Mouse (Mus musculus) CD4-positive helper T cell, adult 2 months (primary cell): ENCODE measurements around the gene Ext2.
A peak's percentile ranks its signal among the peaks of the same experiment; 100 is the strongest.

Source experiments
- DNase-seq: peaks from one replicate; pipeline ENCODE4 v3.0.0-alpha.2; 2012; ENCODE audit warnings: low read depth, missing footprints, low spot score

Ext2 gene

DNA sequence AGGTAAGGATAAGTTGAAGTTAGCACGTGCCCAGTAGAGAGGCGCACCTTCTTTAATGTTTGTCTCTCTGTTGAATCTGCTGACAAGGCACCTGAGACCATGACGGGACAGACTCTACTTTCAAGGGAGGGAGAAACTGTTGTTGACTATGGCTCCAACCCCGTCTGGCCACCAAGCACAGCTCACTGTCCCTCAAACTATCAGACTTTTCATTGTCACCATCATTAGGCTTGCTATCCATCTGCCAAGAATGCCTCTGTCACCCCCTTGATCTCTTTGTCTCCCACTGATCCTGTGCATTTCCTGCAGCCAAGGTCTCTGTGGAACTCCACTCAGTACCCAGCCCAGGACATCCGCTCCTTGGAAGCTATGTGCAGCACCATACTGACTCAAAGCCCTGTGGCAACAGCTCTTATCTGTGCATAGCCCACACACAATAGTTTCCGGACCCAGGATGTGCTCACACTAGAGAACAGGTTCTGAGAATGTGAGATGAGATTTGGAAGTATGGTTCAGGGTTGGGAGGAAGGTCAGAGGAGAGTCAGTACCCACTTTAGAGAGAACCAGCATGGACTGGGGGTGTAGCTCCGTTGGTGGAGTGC is 139.7 kb downstream of the Ext2 start:
- DNase-seq, result no peak

DNA sequence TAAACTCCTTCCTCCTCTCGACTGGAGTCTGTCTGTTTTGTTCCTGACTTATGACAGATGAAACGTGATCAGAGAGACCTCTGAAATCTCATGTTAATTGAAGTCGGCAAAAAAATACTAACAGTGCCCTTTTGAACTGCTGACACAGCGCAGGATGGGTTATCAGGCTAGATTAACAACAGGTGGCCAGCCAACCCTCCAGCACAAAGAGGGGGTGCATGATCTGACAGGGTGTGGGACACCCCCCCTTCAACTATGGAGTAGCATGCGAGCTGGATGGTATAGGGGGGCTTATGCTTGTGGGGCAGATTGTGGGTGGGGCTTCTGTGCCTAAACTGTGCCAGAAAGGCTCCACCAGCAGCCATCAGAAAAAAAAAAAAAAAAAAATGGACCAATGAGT is 141.0 kb downstream of the Ext2 start:
- DNase-seq, result no peak

DNA sequence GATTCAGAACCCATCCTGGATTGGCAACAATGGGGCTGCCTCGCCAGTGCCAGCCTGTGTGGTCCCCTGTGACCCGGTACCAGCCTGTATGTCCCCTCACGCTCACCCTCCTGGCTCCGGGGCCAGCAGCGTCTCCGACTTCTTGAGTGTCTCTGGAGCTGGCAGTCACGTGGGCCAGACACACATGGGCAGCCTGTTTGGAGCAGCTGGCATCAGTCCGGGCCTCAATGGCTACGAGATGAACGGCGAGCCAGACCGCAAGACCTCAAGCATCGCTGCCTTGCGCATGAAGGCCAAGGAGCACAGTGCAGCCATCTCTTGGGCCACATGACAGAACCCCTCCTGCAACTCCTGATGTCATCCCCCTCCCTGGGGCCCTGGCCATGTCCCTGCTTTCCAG is 145.1 kb downstream of the Ext2 start:
- no peak for DNase-seq

DNA sequence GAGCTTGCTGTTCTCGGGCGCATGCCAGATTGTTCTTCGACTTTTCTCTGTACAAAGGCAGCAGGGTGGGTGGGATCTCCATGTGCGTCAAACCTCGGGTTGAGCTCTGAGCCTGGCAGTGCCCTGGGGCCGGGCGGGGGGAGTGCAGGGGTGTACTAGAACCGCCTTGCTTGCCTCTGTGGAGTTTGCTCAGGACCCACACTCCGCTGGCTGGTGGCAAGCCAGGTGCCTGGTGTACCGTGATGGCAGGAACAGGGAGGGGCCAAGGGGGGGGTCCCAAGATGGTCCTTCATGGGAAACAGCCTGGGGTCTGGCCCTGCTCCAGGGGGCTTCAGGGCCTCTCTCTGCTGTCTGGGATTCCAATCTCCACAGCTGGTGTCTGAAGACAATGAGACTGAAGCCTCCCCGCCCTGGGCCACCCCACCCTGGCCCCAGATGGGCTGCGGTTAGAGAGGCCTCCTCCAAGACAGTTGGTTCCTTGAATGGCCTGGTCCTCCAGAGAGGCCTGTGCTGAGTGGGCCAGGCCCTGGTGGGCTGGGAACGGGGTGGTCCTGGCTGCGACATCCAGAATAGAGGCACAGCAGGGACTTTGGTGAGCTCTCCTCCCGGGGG is 150.7 kb downstream of the Ext2 start:
- no peak for DNase-seq

DNA sequence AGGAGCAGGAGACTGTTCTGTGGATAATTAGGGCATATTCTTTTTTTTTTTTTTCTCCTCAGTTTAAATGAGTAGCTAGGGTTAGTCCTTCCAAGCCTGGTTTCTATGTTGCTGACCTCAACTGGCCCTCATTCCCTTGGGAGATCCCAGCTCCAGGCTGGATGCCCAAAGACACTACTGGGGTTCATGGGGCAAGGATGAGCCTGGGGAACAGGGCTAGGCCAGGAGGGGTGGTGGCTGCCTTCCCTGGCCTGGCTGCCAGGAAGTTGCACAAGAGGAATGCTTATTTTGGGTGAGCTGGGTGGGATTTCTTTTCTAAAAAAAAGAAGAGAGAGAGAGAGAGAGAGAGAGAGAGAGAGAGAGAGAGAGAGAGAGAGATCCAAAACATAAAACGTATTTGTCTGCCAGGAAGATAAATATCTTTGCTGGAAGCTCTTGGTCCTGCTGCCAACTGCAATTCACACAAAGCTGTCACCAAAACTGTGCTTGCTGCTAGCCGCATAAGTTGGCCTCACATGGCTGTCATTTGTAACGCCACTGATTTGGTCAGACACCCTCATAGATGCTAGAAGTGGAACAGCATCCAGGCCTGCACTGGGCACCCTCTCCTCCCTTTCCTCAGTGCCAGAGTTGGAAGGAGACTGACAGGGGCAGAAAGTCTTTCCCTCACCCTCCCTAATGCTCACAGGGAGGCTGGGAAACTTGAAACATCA is 156.1 kb downstream of the Ext2 start:
- no peak for DNase-seq

DNA sequence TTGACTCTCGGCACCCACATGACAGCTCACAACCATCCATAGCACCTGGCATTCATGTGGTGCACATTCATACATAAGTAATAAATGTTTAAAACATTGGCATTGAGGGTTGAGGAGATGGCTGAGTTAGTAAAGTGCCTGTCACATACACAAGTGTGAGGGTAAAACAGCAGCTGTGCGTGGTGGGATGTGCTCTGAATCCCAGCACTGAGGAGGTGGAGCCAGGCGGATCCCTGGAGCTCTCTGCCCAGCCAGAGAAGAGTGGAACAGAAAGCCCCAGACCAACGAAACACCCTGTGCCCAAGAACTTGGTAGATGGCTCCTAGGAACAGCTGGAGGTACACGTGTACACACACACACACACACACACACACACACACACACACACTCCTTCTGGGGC is 156.9 kb downstream of the Ext2 start:
- no peak for DNase-seq

DNA sequence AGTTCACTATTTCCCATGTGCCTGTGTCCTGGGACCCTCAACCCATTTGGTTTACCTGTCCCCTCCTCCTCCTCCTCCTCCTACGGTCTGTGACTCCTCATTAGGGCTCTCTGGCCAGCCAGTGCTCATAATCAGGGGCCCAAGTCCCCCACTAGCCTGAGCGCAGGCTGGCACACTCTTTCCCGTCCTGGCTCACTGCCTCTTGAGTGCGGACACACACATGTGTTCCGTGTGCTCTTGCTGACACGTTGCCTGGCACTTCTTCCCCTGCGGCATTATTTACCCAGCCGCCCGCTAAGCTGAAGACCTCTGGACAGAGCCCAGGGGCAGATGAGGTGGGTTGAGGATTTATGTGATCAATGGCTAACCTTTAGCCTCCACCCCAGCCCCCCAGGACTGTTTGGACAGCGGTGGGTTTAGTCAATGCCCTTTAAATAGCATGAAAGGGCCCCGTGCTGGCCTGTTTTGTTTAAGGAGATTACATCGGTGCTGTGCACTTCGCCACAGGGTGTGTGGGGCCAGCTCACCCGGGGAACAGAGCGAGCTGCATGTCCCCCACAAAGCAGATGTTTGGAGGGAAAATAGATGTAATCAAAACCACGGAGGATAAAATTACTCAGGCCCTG is 160.0 kb downstream of the Ext2 start:
- no peak for DNase-seq

DNA sequence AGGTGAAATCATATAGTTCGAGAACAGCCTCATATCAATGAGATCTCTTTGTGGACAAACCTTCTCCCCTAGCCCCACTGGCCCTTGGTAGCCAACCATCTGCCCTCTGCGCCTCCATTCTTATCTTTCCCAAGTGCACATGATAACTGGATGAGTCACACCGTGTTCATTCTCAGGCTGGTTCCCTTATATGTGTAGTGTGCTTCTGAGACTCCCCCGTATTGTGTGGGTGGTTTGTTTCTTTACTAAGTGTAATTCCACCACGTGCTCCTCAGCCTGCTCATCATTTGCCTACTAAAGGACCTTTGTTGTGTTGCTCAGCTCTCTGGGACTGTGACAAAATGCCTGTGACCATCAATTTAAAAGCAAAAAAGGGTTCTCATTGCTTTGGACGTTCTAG is 161.3 kb downstream of the Ext2 start:
- no peak for DNase-seq

DNA sequence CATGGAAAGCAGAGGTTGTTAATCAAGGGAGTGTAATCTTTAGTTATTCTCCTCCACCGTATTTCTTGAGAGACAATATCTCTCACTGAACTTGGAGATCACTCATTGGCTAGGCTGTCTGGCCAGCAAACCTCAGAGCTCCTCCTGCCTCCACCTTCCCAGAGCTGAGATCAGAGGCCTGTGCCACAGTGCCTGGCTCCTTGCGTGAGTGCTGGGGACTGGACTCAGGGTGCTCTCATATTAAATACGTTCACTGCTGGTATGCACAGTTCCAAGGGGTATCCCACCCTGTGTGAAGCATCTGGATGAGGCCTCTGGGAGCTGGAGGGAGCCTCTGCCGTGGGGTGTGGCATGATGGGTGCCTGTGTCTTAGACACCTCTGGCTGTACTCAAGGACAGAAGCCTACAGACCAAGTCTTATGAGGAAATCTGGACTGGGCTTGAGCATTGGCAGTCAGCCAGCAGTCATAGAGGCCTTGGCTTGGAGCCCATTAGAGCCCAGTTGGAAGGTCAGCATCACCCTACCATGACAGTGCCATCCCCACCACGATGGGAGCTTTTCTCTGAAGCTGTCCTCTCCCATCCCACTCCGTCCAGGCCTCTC is 162.6 kb downstream of the Ext2 start:
- DNase-seq, result no peak

DNA sequence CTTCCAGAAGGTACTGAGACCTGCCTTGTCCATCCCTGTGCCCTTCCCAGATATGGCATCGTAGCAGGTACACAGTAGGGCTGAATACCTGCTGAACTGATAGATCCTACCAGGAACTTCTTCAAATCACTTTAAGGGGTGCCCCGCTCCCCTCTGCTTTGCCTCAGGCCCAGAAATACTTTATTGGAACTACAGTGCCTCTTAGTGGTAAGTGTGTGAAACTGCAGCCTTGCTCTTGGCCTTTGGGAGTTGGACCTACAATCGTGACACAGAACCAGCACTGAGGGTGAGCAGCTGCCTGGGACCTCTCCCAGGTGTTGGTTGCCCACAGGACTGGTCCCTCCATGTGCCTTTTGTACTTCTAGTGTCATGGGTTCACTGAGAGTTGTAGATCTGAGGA is 163.4 kb downstream of the Ext2 start:
- peak; percentile 14 for DNase-seq

DNA sequence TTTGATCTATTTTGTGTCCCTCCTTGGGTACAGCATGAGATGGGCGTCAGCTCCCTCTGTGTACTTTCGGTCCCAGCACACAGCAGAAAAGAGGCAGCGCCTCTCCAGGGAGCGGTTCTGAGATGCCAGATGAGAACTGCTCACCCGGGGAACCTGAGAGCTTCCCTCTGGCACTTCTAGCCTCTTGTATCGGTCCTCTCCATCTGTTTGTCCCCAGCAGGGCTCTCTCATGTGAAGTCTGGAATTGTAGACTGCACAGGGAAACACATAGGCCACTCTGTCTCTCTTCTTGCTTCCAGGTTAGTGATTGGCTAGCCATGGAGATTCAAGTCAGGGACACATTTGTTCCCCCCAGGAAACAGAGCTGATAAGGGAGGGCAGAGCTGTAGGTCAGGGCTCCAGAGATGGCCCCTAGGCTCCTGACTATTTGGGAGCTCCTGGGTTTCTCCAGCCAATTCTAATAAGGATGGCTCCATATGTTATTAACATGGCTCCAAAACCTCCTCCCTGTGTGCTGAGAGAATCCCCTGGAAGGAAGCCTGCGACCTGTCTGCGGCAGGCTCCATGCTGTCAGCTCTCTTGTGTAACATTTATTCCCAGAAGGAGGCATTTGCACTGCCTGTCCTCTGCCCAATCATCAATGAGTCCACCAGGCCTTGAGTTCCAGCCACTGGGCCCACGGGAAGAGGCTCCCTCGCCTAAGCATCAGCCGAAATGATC is 167.9 kb downstream of the Ext2 start:
- no peak for DNase-seq

DNA sequence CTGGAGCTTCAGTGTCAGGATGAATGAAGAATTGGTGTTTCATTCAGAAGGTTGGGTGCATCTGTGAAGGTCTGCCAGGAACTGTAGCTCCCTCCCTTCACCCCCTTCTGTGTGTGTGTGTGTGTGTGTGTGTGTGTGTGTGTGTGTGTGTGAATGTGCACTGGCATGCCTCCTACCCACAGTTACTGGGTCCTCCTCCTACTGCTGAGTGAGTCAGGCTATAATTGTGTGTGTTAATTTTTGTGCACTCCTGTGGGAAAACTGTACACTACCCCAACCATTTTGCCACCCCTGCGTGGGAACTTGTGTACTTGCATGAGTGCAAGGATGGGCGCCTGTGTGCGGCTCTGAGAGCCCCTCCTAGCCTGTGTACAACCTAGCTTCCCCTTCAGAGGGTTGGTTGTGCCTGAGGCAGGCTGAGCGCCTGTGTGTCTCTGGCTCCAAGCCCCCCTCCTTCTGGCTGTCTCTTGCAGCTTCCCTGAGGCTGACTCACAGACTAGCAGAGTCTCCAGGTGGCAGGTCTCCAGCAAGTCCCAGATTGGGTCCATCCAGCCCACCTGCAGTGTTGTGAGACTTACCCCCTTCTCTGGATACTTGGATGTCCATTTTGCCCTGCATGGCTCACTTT is 173.0 kb downstream of the Ext2 start:
- no peak for DNase-seq

DNA sequence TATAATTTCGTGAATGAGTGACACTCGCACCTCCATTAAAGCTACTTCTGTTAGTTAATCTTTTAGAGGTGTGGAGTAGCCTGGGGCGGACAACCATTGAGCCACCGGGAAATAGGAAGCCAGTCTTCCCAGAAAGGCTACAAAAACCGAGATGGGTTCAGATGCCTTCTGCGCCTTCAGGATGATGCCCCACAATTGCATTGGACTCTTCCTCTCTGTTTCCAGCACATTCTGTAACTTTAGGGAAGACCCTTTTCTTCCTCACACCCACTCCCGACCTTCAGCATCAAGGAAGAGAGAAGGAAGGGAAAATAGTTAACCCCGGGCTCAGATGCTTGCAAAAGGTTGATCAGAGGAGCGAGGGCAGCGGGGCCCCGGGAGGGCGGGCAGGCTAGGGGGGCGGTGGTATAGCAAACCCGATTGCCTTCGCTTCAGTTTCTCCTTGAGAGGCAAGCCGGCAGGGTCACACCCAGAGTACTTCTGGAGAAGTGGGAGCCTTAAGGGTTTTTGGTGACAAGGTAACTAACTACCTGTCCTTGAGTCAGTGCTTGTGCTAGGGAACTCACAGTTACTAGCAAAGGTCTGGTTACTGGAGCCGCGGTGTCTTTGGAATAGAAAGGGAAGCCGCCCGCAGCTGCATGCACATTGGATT is 174.3 kb downstream of the Ext2 start:
- DNase-seq, result no peak

DNA sequence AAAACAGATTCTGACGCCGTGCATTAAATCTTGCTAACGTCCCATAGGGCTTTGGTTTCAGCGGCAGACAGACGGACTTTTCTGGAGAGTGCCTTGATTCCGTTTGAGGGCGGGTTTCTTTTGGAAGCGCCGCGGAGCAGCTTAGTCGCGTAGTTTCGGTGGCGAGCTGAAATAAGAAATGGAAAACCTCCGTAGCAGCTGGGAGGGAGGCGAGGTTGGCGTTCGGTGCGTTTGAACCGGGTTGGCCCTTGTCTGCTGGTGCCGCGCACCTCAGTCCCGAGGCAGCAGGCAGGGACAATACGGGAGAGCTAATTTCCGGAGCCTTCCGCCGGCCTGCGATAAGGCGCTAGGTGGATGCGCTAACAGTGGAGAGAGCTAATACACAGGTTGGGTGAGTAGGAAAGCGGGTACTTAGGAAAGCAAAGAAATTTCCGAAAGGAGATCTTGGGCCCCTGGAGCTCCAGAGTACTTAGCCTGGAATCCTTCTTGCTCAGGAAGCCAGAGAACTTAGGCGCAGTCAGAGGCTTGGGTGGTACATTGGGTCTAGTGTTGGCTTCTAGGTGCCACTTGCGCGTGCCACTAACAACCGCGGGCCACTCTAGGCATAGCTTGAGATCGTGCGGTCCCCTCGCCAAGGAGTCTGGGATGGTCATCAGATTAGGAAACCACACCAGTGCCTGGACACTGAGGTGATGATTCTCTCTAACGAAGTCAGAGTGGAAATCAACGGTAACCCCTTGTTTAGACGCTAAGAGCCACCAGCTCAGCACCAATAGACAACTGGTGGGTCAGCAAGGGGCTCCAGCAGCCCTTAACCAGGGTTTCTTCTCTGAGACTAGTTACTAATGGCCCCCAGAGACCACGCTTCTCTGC is 175.1 kb downstream of the Ext2 start:
- no peak for DNase-seq

DNA sequence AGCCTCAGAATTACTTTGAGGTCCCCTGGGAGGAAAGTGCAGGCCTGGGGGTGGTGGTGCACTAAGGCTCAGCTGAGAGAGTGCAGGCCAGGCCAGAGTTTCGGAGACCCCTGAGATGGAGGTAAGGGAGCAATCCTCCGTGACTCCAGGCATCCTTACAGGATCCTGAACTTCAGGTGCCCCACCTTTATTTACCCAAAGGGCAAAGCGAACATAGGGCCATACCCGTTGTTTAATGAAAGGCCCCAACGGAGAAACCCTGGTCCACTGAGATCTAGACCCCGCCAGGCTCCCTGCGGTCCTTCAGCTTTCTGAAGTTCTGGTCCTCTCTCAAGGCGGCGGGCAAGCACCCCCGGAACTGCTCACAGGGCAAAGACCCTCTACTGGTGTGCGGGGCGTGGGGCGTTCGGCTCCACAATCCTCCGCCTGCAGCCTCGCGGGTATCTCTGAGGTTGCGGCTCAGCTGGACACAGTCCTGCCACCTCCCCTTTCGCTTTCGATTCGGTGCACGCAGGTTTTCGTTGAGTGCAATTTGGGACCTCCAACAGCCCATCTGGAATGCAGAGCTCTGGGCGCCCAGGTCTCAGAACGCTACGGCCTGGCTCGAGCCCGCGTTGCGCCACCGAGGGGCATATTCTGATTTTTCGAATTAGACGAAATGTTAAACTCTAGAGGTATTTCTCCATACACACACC is 176.6 kb downstream of the Ext2 start:
- DNase-seq, result peak; percentile 16

DNA sequence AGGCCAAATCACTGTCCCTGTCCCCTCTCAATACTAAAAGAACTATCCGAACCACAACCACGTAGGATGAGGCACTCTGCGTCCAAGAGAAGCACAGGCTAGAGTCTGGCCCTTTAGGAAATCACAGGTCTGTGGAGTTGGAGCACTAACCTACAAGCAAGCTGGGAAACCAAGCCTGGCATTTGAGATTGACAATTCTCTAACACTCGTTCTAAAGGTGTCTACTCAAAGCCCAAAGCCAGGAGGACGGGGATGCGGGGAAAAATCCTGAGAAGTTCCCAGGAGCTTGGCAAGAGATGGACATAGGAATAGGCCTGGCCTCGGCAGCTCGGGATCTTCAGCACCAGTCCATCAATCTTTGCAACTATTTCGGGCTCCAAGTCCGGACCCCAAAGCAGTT is 177.2 kb downstream of the Ext2 start:
- DNase-seq, result no peak

DNA sequence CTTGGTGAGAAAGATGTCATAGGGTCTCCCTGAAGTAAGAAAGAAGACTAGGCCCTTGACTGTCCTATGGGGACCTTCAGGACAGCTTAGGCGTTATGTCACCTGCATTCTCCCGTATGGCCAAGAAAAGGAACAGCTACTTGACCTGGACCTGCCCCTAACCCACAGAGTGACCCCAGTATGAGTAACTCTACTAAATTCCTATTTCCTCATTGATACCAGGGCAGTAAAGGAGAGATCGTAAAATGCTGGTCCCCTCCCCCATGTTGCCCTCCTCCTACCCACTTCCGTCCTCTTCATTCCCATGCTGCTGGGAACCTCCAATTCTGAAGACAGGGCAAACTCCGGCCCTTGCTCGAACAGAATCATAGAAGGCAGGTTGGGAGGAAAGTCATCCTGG is 177.6 kb downstream of the Ext2 start:
- no peak for DNase-seq

DNA sequence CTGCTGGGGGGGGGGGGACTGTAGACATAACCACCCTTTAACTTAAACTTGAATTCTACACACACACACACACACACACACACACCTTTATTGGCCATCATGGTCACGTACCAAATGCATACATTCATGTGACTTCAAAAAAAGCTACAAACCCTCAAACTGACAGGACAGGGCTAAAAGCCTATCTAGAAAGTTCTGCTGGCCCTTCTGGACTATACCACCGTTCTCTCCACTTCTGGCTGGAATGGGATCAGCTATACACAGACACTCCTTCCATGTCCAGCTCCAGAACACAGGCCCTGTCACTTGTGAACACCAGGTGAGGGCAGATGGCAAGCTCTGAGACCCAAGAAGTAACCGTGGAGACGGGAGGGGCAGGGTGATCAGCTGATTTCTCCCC is 178.1 kb downstream of the Ext2 start:
- DNase-seq, result no peak

DNA sequence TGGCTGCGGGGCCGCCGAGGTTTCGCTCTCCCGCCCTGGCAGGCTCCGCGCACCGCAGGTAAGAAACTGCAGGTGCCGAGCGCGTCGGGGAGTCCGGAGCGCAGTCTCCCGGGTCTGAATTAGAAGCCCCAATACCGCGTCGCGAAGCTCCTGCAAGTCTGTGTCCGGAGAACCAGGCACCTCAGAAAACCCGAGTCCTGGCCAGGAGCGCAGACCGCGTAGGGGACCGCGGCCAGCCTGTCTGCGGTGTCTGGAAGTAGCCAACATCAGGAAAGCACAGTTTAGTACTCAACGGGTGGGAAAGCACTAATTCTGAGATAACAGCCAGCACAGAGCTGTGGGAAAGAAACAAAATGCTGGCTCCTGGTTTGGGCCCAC is 179.0 kb downstream of the Ext2 start:
- no peak for DNase-seq
